Mouse (Mus musculus): Measurements from ENCODE around the gene Ezh1. TPM values are rescaled to one million over a fixed set of nuclear protein-coding genes. Genes with fewer than 3 reads are reported as not detected.

The Ezh1 gene
- polyA plus RNA-seq, 1 experiment = 4.5 TPM

DNA sequence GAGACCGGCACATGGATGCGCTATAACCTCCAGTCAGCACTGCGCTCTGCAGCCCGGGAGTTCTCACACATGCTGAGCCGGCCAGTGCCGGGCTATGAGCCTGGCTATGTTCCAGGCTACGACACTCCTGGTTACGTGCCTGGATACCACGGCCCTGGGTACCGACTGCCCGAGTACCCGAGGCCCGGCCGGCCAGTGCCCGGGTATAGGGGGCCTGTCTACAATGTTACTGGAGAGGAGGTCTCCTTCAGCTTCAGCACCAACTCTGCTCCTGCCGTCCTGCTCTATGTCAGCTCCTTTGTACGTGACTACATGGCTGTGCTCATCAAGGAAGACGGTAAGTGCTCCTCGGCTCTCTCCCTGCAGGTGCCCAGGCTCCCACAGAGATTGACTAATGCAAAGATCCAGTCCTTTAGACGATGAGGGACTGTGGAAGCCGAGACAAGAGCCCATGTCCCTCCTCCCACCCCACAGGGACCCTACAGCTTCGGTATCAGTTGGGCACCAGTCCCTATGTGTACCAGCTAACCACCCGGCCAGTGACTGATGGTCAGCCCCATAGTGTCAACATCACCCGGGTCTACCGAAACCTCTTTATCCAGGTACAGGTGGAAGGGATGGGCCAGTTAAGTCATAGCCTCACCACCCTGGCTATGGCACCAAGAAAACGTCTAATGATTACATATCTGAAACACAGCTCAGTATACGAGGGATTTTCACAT is 39.6 kb downstream of the Ezh1 start:
- no peaks in the 10 kb centered on the region for H3K79me3 ChIP-seq (ENCODE audit: low read depth)
- H3K27me3 ChIP-seq (ENCODE audit: control insufficient read depth, insufficient read depth, insufficient read length) = no peaks in the 10 kb centered on the region
- no peaks in the 10 kb centered on the region for H3K79me2 ChIP-seq (ENCODE audit: control insufficient read depth, insufficient read depth)
- no peak overlapping the region for H3K4me3 ChIP-seq (ENCODE audit: insufficient read depth, poor library complexity, severe bottlenecking)
- no peaks in the 10 kb centered on the region for H3K36me3 ChIP-seq (ENCODE audit: control insufficient read depth, insufficient read depth)
- TF ChIP-seq CEBPB (IDR thresholded peaks at IDR 0.05; ENCODE audit: low read depth) (no peak), MYOG (IDR thresholded peaks at IDR 0.05; ENCODE audit: control insufficient read depth, extremely low read depth, insufficient read length) (no peak), USF1 (IDR thresholded peaks at IDR 0.05; ENCODE audit: low read depth) (no peak), MAX (IDR thresholded peaks at IDR 0.05) (no peak), FOSL1 (IDR thresholded peaks at IDR 0.05; ENCODE audit: insufficient read depth, low read length, poor library complexity, severe bottlenecking) (no peak), MYOD1 (IDR thresholded peaks at IDR 0.05; ENCODE audit: control insufficient read depth, insufficient read length, low read depth) (no peak), CTCF (IDR thresholded peaks at IDR 0.05; ENCODE audit: control insufficient read depth, insufficient read depth, insufficient read length) (no peak)
- H3ac ChIP-seq (ENCODE audit: control insufficient read depth, insufficient read length, low read depth) = no peak overlapping the region

DNA sequence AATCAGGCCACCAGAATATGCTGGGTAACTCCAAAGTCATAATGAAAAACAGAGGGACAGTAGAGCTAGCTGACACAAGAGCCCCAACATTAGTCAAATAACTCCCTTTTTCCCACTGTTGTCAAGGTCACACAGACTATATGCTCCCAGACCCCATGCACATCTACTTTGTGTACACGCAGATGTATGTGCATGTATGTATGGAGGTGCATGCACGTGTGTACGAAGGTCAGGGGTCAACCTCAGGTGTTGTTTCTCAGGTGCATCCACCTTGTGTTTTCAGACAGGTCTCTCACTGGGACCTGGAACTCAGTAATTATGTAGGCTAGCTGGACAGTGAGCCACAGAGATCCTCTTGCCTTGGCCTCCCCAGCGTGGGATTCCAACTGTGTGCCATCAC is 40.8 kb downstream of the Ezh1 start:
- TF ChIP-seq USF1 (IDR thresholded peaks at IDR 0.05; ENCODE audit: low read depth) (no peak), MYOD1 (IDR thresholded peaks at IDR 0.05; ENCODE audit: control insufficient read depth, insufficient read length, low read depth) (no peak), CTCF (IDR thresholded peaks at IDR 0.05; ENCODE audit: control insufficient read depth, insufficient read depth, insufficient read length) (no peak), FOSL1 (IDR thresholded peaks at IDR 0.05; ENCODE audit: insufficient read depth, low read length, poor library complexity, severe bottlenecking) (no peak), CEBPB (IDR thresholded peaks at IDR 0.05; ENCODE audit: low read depth) (no peak), MYOG (IDR thresholded peaks at IDR 0.05; ENCODE audit: control insufficient read depth, extremely low read depth, insufficient read length) (no peak), MAX (IDR thresholded peaks at IDR 0.05) (no peak)
- Histone ChIP-seq H3K27me3 (ENCODE audit: control insufficient read depth, insufficient read depth, insufficient read length) (no peaks in the 10 kb centered on the region), H3K79me3 (ENCODE audit: low read depth) (no peaks in the 10 kb centered on the region), H3ac (ENCODE audit: control insufficient read depth, insufficient read length, low read depth) (no peak overlapping the region), H3K36me3 (ENCODE audit: control insufficient read depth, insufficient read depth) (no peaks in the 10 kb centered on the region), H3K79me2 (ENCODE audit: control insufficient read depth, insufficient read depth) (no peaks in the 10 kb centered on the region), H3K4me3 (ENCODE audit: insufficient read depth, poor library complexity, severe bottlenecking) (no peak overlapping the region)

DNA sequence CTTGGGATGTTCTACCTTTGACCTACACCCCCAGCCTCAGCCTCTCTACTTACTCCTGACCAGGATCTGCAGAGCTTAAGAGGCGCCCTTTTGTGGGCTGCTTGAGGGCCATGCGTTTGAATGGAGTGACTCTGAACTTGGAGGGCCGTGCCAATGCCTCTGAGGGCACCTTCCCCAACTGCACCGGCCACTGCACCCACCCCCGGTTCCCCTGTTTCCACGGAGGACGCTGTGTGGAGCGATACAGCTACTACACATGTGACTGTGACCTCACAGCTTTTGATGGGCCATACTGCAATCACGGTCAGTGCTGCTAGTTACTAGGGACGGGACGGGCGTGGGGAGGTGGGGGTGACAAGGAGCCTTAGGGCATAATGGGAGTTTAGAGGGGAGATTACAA is 41.3 kb downstream of the Ezh1 start:
- Histone ChIP-seq H3K36me3 (ENCODE audit: control insufficient read depth, insufficient read depth) (no peaks in the 10 kb centered on the region), H3K27me3 (ENCODE audit: control insufficient read depth, insufficient read depth, insufficient read length) (no peaks in the 10 kb centered on the region), H3K4me3 (ENCODE audit: insufficient read depth, poor library complexity, severe bottlenecking) (no peak overlapping the region), H3ac (ENCODE audit: control insufficient read depth, insufficient read length, low read depth) (no peak overlapping the region), H3K79me2 (ENCODE audit: control insufficient read depth, insufficient read depth) (no peaks in the 10 kb centered on the region), H3K79me3 (ENCODE audit: low read depth) (no peaks in the 10 kb centered on the region)
- no peak for TF ChIP-seq USF1 (IDR thresholded peaks at IDR 0.05; ENCODE audit: low read depth)
- no peak for TF ChIP-seq MAX (IDR thresholded peaks at IDR 0.05)

DNA sequence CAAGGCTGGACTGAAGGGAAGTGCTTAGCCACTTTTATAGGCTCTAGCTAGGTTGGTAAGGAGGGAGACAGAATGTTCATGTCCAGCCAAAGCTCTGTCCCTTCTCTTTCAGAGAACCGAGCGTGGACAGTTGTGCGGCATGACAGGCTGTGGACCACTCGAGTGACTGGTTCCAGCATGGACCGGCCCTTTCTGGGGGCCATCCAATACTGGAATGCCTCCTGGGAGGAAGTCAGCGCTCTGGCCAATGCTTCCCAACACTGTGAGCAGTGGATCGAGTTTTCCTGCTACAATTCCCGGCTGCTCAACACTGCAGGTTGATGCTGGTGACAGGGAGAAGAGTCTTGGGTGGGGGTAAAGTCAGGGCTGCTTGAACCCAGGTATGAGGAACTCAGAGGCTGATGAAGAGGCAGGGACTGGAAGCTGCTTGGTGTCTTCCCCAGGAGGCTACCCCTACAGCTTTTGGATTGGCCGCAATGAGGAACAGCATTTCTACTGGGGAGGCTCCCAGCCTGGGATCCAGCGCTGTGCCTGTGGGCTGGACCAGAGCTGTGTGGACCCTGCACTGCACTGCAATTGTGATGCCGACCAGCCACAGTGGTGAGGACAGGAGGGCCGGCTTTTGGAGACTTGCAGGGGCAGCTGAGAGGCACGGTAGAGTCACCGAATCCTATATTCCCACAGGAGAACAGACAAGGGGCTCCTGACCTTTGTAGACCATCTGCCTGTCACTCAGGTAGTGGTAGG is 43.3 kb downstream of the Ezh1 start:
- no peaks in the 10 kb centered on the region for H3K27me3 ChIP-seq (ENCODE audit: control insufficient read depth, insufficient read depth, insufficient read length)
- no peak for TF ChIP-seq MAX (IDR thresholded peaks at IDR 0.05)
- TF ChIP-seq MYOD1 (IDR thresholded peaks at IDR 0.05; ENCODE audit: control insufficient read depth, insufficient read length, low read depth) = no peak
- no peak for TF ChIP-seq CTCF (IDR thresholded peaks at IDR 0.05; ENCODE audit: control insufficient read depth, insufficient read depth, insufficient read length)
- no peak for TF ChIP-seq USF1 (IDR thresholded peaks at IDR 0.05; ENCODE audit: low read depth)
- TF ChIP-seq FOSL1 (IDR thresholded peaks at IDR 0.05; ENCODE audit: insufficient read depth, low read length, poor library complexity, severe bottlenecking) = no peak
- no peak for TF ChIP-seq CEBPB (IDR thresholded peaks at IDR 0.05; ENCODE audit: low read depth)
- TF ChIP-seq MYOG (IDR thresholded peaks at IDR 0.05; ENCODE audit: control insufficient read depth, extremely low read depth, insufficient read length) = no peak
- H3K36me3 ChIP-seq (ENCODE audit: control insufficient read depth, insufficient read depth) = no peaks in the 10 kb centered on the region
- H3K79me3 ChIP-seq (ENCODE audit: low read depth) = no peaks in the 10 kb centered on the region
- no peak overlapping the region for H3ac ChIP-seq (ENCODE audit: control insufficient read depth, insufficient read length, low read depth)
- no peaks in the 10 kb centered on the region for H3K79me2 ChIP-seq (ENCODE audit: control insufficient read depth, insufficient read depth)
- no peak overlapping the region for H3K4me3 ChIP-seq (ENCODE audit: insufficient read depth, poor library complexity, severe bottlenecking)

DNA sequence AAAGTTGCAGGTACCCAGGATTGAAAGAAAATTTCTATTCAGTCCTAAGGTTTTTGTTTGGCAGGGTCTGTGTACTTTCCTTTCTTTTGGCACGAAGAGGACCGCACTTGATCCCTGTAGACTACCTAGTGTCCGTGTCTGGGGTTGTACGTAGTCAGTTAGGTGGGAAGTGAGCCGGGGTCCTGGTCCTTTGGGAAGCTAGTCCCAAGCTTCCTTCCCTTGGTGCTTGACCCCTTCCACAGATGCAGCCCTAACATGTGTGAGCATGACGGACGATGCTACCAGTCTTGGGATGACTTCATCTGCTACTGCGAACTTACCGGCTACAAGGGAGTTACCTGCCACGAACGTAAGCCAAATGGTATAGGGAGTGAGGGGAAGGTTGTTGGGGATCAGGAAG is 44.3 kb downstream of the Ezh1 start:
- H3K36me3 ChIP-seq (ENCODE audit: control insufficient read depth, insufficient read depth) = no peaks in the 10 kb centered on the region
- TF ChIP-seq CEBPB (IDR thresholded peaks at IDR 0.05; ENCODE audit: low read depth) = no peak
- TF ChIP-seq FOSL1 (IDR thresholded peaks at IDR 0.05; ENCODE audit: insufficient read depth, low read length, poor library complexity, severe bottlenecking) = no peak
- no peak for TF ChIP-seq MYOD1 (IDR thresholded peaks at IDR 0.05; ENCODE audit: control insufficient read depth, insufficient read length, low read depth)
- no peak for TF ChIP-seq MYOG (IDR thresholded peaks at IDR 0.05; ENCODE audit: control insufficient read depth, extremely low read depth, insufficient read length)
- no peak for TF ChIP-seq MAX (IDR thresholded peaks at IDR 0.05)
- TF ChIP-seq USF1 (IDR thresholded peaks at IDR 0.05; ENCODE audit: low read depth) = no peak
- TF ChIP-seq CTCF (IDR thresholded peaks at IDR 0.05; ENCODE audit: control insufficient read depth, insufficient read depth, insufficient read length) = no peak

More for the DNA sequence above, 44.3 kb downstream of the Ezh1 start:
- Histone ChIP-seq H3K79me3 (ENCODE audit: low read depth) (no peaks in the 10 kb centered on the region), H3ac (ENCODE audit: control insufficient read depth, insufficient read length, low read depth) (no peak overlapping the region), H3K4me3 (ENCODE audit: insufficient read depth, poor library complexity, severe bottlenecking) (no peak overlapping the region), H3K79me2 (ENCODE audit: control insufficient read depth, insufficient read depth) (no peaks in the 10 kb centered on the region), H3K27me3 (ENCODE audit: control insufficient read depth, insufficient read depth, insufficient read length) (no peaks in the 10 kb centered on the region)

All from C2C12 (cell line).